Mouse (Mus musculus) myocyte (in vitro differentiated cells): ENCODE measurements at regions not wholly inside any gene's neighbourhood (a gene's known extent, or its start where the extent isn't known, plus 50 kb on each side); places are given as distances from the start of the nearest gene placed in this dataset.

Source experiments
- H3K27me3 ChIP-seq: one replicate; pipeline ENCODE4 v1.6.1; 2011; ENCODE audit not compliant: control insufficient read depth, insufficient read depth, insufficient read length
- H3K36me3 ChIP-seq: one replicate; pipeline ENCODE4 v1.6.1; 2011; ENCODE audit not compliant: control insufficient read depth, insufficient read depth
- H3K4me2 ChIP-seq: one replicate; pipeline ENCODE4 v1.6.1; 2011; ENCODE audit warnings: low read depth, control low read depth
- H3K4me3 ChIP-seq: one replicate; pipeline ENCODE4 v1.5.1; 2011; ENCODE audit warnings: mild to moderate bottlenecking, control low read depth, moderate library complexity
- H3K79me2 ChIP-seq: one replicate; pipeline ENCODE4 v1.6.1; 2011; ENCODE audit not compliant: control insufficient read depth, insufficient read depth
- H3ac ChIP-seq: one replicate; pipeline ENCODE4 v1.6.1; 2011; ENCODE audit not compliant: control insufficient read depth, insufficient read length
- CEBPB ChIP-seq: IDR thresholded peaks from 2 replicates; pipeline ENCODE4 v1.6.1; 2011; ENCODE audit warnings: mild to moderate bottlenecking, moderate library complexity; ENCODE audit not compliant: poor library complexity, insufficient read depth, severe bottlenecking
- E2F4 ChIP-seq: IDR thresholded peaks from one replicate; pipeline ENCODE4 v1.6.1; 2011; ENCODE audit warnings: mild to moderate bottlenecking, control low read depth, moderate library complexity; ENCODE audit not compliant: insufficient read depth
- MAX ChIP-seq: IDR thresholded peaks from one replicate; pipeline ENCODE4 v1.6.1; 2011; ENCODE audit warnings: low read depth, mild to moderate bottlenecking, control low read depth
- MYOD1 ChIP-seq, 3 experiments: IDR thresholded peaks; one replicate each; pipeline ENCODE4 v1.6.1; 2011; ENCODE audit warnings: control low read depth in 2 of 3, low read depth in 2 of 3, mild to moderate bottlenecking in 2 of 3, moderate library complexity in 1 of 3; ENCODE audit not compliant: insufficient read length in 2 of 3, control insufficient read depth in 1 of 3
- MYOG ChIP-seq, 3 experiments: IDR thresholded peaks; one replicate each; pipeline ENCODE4 v1.6.1; 2011; ENCODE audit warnings: control low read depth in 2 of 3, low read depth in 2 of 3, mild to moderate bottlenecking in 2 of 3; ENCODE audit not compliant: insufficient read length in 2 of 3, control insufficient read depth in 1 of 3, insufficient read depth in 1 of 3
- POLR2A ChIP-seq: IDR thresholded peaks from one replicate; pipeline ENCODE4 v1.6.1; 2011; ENCODE audit warnings: low read depth, mild to moderate bottlenecking, control low read depth, moderate library complexity; ENCODE audit not compliant: insufficient read length
- POLR2AphosphoS2 ChIP-seq: IDR thresholded peaks from one replicate; pipeline ENCODE4 v1.6.1; 2011; ENCODE audit warnings: low read depth, control low read depth; ENCODE audit not compliant: insufficient read length
- REST ChIP-seq: IDR thresholded peaks from one replicate; pipeline ENCODE4 v1.6.1; 2011; ENCODE audit warnings: mild to moderate bottlenecking, control low read depth, moderate library complexity; ENCODE audit not compliant: insufficient read depth, insufficient read length
- SRF ChIP-seq: IDR thresholded peaks from one replicate; pipeline ENCODE4 v1.6.1; 2011; ENCODE audit warnings: low read depth; ENCODE audit not compliant: control insufficient read depth, insufficient read length
- TCF12 ChIP-seq: IDR thresholded peaks from one replicate; pipeline ENCODE4 v1.6.1; 2011; ENCODE audit warnings: mild to moderate bottlenecking, control low read depth; ENCODE audit not compliant: poor library complexity, insufficient read depth, severe bottlenecking
- TCF3 ChIP-seq: IDR thresholded peaks from one replicate; pipeline ENCODE4 v1.6.1; 2011; ENCODE audit warnings: low read depth, control low read depth; ENCODE audit not compliant: insufficient read length
- USF1 ChIP-seq: IDR thresholded peaks from one replicate; pipeline ENCODE4 v1.6.1; 2011; ENCODE audit warnings: low read depth, mild to moderate bottlenecking, control low read depth, moderate library complexity

- H3K36me3 ChIP-seq: no peaks in the 10 kb centered on the region
- H3K4me2 ChIP-seq: peak overlapping the region; percentile 91
- no peaks in the 10 kb centered on the region for H3K79me2 ChIP-seq
- H3ac ChIP-seq: no peak overlapping the region
- TF ChIP-seq SRF (no peak), TCF12 (peak; percentile 65), MYOD1 (IDR thresholded peaks at IDR 0.05; ENCODE audit: control insufficient read depth in 1 of 3, insufficient read length in 2 of 3, low read depth in 2 of 3) (peak in 2 of 3 experiments; percentile 84 to 90), MYOG (IDR thresholded peaks at IDR 0.05; ENCODE audit: control insufficient read depth in 1 of 3, insufficient read depth in 1 of 3, insufficient read length in 2 of 3, low read depth in 2 of 3) (peak; percentile 86 to 96 (median 91)), POLR2AphosphoS2 (no peak), MAX (no peak), CEBPB (no peak), TCF3 (peak; percentile 32), E2F4 (no peak)
- H3K27me3 ChIP-seq: no peaks in the 10 kb centered on the region
- H3K4me3 ChIP-seq: no peak overlapping the region
These were observed 2174.6 kb upstream of the Gm7489 start for GRCm38 (mm10) chr15:51709871-51710655.

GRCm38 (mm10) chr15:51720873-51721308 lies 2163.8 kb upstream of the Gm7489 start:
- no peaks in the 10 kb centered on the region for H3K79me2 ChIP-seq
- no peak overlapping the region for H3K4me2 ChIP-seq
- TF ChIP-seq POLR2A: no peak
- TF ChIP-seq TCF3: no peak
- no peak for TF ChIP-seq CEBPB
- TF ChIP-seq E2F4: no peak
- no peak for TF ChIP-seq REST
- no peak for TF ChIP-seq MYOG (IDR thresholded peaks at IDR 0.05; ENCODE audit: control insufficient read depth in 1 of 3, insufficient read depth in 1 of 3, insufficient read length in 2 of 3, low read depth in 2 of 3)
- no peak for TF ChIP-seq MYOD1 (IDR thresholded peaks at IDR 0.05; ENCODE audit: control insufficient read depth in 1 of 3, insufficient read length in 2 of 3, low read depth in 2 of 3)
- no peak for TF ChIP-seq TCF12
- no peak for TF ChIP-seq POLR2AphosphoS2
- no peaks in the 10 kb centered on the region for H3K36me3 ChIP-seq
- no peak overlapping the region for H3ac ChIP-seq
- no peaks in the 10 kb centered on the region for H3K27me3 ChIP-seq
- no peak overlapping the region for H3K4me3 ChIP-seq

DNA sequence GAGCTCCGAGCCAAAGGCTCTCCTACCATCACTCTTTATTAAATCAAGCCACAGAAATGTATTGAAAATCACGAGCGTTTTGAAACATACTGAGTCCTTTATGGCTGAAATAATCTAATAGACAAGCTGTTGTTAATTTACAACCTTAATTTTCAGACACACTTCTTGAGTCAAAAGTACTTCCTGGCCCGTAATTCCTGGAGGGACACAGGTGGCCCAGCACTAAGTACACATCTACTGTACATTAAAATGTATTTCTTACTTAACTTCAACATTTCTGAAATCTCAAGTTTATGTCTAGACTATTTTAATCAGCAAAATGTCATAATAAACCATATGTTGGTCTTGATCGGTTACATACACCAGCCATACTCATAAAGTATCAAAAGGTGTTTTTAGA lies 2163.3 kb upstream of the Gm7489 start:
- no peak overlapping the region for H3K4me3 ChIP-seq
- no peak overlapping the region for H3ac ChIP-seq
- H3K4me2 ChIP-seq: no peak overlapping the region
- no peaks in the 10 kb centered on the region for H3K79me2 ChIP-seq
- no peaks in the 10 kb centered on the region for H3K27me3 ChIP-seq
- no peaks in the 10 kb centered on the region for H3K36me3 ChIP-seq
- TF ChIP-seq E2F4 (no peak), TCF3 (no peak), SRF (no peak), MYOD1 (IDR thresholded peaks at IDR 0.05; ENCODE audit: control insufficient read depth in 1 of 3, insufficient read length in 2 of 3, low read depth in 2 of 3) (no peak), REST (no peak), POLR2A (no peak)

DNA sequence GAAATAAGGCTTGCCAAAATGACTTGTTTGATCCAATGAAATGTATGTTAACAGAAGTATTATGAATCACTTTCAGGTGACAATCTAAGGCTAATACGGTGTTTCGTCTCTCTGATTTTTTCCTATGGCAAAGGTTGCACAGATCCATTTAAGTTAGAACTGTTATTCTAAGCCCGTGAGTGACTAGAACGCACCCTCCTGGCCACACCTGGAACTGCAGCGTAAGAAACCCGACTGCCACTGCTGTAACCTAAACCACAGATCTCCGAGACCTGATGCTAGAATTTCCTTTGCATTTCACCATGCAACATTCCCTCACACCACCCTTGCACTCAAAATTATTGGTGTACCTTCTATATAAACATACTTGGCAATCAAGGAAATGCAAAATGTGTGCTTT lies 2160.6 kb upstream of the Gm7489 start:
- TF ChIP-seq POLR2AphosphoS2: no peak
- TF ChIP-seq MYOD1 (IDR thresholded peaks at IDR 0.05; ENCODE audit: control insufficient read depth in 1 of 3, insufficient read length in 2 of 3, low read depth in 2 of 3): no peak
- TF ChIP-seq REST: no peak
- no peak for TF ChIP-seq POLR2A
- no peak for TF ChIP-seq USF1
- no peak for TF ChIP-seq CEBPB
- TF ChIP-seq E2F4: no peak
- TF ChIP-seq MAX: no peak
- TF ChIP-seq TCF12: no peak
- TF ChIP-seq TCF3: no peak
- TF ChIP-seq SRF: no peak
- no peak for TF ChIP-seq MYOG (IDR thresholded peaks at IDR 0.05; ENCODE audit: control insufficient read depth in 1 of 3, insufficient read depth in 1 of 3, insufficient read length in 2 of 3, low read depth in 2 of 3)
- no peak overlapping the region for H3ac ChIP-seq
- H3K4me2 ChIP-seq: no peak overlapping the region
- no peak overlapping the region for H3K4me3 ChIP-seq
- no peaks in the 10 kb centered on the region for H3K36me3 ChIP-seq
- H3K27me3 ChIP-seq: no peaks in the 10 kb centered on the region
- no peaks in the 10 kb centered on the region for H3K79me2 ChIP-seq

DNA sequence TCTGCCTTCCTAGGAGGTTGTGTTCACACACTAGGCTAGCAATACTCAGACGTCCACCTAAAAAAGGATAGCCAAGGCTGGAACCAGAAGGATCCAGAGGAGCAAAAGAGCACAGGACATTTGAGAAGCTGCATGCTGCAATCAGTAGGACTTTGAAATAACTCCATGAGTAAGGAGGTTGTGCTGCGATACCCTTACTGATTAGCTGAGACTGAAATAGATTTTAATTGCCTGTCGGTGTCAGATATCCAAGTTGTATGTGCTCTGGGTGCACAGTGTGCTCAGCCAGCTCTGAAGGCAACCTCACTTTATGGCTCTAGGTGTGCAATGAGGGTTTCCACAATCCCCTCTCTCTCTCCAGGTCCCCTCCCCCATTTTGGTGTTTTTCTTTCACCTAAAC lies 2159.2 kb upstream of the Gm7489 start:
- H3K4me3 ChIP-seq: no peak overlapping the region
- no peaks in the 10 kb centered on the region for H3K79me2 ChIP-seq
- H3K36me3 ChIP-seq: no peaks in the 10 kb centered on the region
- no peak overlapping the region for H3ac ChIP-seq
- TF ChIP-seq E2F4 (no peak), CEBPB (peak; percentile 52; the same call in 1 of the 2 replicates)
- peak overlapping the region; percentile 8 for H3K4me2 ChIP-seq
- no peaks in the 10 kb centered on the region for H3K27me3 ChIP-seq
